Mouse (Mus musculus) urinary bladder, postnatal 4 days (tissue): ENCODE results near the gene Cecr2.
A peak's percentile ranks its signal among the peaks of the same experiment; 100 is the strongest.
"Not testable (repeated sequence)": the region's sequence is repeated elsewhere in the genome, so short reads cannot be mapped to it uniquely, and the experiment has no call there.

Source experiments
- DNase-seq, 2 experiments: peaks; one replicate each; pipeline ENCODE4 v3.0.0; 2021 to 2022; ENCODE audit warnings: low spot score in 2 of 2

The Cecr2 gene

DNA sequence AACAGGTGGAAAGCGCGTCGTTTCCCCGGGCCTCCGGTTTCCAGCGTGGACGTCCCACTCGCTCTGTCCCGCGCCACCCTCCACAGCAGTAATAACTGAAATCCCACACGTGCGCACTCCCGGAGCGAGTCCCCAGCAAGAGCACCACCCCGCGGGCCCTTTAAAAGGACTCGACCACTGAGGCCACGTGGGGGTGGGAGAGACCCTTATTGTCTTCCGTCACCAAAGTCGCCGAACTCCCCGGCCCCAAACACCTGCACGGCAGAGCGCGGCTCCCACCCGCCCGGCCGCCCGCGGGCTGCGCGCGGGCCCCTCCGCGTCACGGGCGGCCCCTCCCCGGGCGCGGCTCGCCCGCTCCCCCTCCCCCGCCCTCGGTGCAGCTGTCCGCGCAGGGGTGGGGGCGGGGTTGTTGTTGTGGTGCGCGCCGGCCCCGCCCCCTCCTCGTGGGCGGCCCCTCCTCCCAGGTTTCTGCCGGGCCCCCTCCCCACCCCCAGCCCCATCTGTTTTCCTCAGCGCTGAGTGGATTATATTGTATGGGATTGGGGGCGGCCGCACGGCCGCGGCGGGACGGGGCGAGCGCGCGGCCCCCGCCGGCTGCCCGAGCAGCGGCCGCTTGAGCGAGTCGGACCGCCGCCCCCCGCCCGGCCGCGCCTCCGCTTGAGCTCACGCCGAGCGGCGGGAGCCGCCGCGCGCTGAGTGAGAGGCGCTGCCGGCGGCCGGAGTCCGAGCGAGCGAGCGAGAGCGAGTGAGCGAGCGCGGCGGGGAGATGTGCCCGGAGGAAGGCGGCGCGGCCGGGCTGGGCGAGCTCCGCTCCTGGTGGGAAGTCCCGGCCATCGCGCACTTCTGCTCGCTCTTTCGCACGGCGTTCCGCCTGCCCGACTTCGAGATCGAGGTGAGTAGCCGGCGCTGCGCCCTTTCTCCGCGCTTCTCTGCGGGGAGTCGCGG, at the start of gene Cecr2:
Gene Cecr2 (plus strand): TSS at position 554 of the 945 bp plus-strand sequence.
- DNase-seq, result peak; percentile 51 to 69

DNA sequence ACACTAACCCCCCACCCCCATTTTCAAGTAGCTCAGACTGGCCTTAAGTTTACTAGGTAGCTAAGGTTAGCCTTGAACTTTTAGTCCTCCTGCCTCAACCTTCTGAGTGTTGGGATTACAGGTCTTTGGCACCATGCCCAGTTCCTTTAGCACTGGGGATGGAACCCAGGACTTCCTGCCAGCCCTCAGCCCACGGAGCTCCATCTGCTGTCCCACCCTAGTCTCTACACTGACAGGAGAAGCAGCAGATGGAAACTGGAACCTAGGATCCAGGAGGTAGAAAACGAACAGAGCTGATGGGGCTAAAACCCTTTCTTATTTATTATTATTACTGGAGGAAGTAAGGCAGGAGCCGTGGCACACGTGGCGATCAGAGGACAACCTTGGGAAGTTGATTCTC, 48.6 kb upstream of the Cecr2 start:
- DNase-seq, result no peak

DNA sequence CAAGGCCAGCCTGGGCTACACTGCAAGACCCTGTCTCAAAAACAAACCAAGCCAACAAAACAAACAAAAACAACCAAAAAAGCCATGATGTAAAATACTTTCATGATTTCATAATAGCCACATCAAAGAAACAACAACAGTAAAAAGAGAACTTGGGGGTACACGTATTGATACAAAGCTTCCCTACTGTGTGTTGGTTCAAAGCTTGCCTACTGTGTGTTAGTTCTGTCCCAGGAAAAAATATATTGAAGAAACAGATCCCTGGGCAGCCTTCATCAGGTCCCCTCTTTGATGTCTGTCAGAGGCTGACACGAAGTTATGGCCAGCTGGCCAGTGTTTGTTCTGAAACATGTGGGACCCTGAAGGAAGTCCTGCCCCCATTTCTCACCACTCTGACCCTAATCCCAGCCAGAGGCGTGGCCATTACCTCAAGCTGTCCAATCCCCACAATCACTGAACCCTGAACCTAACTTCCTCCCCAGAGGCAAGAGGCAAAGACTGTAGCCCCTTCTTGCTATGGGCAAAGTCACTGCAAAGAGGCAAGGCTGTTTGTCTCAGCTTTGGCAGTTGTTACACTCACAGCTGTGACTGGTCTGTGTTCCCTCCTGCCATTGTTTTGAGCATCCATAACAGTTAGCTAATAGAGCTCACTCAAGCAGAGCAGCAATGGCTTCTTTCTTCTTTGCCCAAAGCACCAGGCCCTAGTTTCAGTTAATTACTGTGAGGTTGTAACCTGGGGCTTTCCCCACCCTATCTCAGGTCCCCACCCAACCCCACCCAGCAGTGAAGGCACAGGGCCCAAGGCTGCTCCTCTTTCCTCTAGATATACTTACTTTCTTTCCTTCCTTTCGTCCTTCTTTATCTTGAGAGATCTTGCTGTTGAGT, 47.4 kb upstream of the Cecr2 start:
- DNase-seq, result no peak

DNA sequence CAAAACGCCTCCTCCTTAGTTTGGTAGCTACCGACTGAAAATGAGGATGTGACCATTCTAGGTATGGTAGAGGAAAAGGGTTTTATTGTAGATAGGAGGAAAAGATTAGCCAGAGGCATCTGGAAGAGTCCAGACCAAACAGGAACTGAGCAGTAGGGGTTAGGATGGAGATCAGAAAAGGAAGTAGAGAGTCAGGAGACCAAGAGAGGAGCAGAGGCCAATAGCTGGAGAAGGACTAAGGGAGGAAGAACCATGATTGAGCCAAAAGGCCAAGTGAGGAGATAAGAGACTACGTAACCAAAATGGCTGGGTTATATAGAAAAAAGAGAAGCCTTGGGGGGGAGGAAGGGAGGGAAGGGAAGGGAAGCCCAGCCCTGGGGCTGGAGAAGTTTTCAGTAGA, 46.0 kb upstream of the Cecr2 start:
- no peak for DNase-seq

DNA sequence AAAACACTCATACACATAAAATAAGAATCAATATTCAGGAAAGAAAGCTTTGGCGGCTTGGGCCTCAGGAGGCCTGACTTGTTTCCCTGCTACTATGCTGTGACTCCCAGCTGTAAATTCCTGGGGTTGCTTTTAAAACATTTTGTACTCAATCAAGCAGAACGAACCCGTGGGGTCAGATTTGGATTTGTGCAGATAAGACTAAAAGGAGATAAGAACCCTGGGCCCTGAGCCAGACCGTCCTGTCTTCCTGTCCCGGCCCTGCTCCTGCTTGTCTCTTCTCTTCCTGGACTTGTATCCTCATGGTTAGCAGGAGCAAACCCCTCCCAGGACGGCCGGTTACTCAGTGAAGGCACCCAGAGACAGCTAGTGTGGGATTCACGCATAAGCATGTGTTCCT, 41.1 kb upstream of the Cecr2 start:
- no peak for DNase-seq

DNA sequence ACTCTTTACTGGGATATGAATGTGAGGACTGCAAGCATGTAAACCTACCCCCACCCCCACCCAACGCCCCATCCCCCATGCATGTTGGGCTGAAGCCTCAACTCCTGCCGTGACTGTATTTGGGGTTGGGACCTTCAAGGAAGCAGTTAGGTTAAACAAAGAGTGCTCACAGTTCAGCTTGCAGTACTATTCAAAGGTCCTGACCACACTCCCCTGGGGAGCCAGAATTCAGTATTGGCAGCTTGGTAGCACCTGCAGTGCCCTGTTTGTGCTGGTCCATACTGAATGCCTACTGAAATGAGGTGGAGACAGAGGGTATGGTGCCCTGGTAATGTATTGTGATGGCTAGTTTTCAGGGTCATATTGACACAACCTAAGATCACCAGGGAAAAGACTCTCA, 39.1 kb upstream of the Cecr2 start:
- DNase-seq, result no peak

DNA sequence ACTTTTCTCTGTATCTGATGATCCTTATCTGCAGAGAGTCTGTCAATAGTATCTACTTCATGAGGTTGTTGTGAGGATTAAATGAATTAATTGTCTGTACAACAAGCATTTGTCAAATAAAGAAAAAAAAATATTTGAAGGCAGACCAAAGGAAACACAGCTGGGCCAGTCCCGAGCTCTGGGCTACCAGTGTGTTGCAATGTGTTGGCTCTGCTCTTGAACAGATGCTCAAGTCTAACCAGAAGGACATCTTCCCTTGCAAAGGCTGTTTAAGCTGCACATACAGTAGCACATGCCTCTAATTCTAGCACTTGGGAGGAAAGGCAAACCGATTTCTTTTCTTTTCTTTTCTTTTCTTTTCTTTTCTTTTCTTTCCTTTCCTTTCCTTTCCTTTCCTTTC, 37.2 kb upstream of the Cecr2 start:
- no peak for DNase-seq

DNA sequence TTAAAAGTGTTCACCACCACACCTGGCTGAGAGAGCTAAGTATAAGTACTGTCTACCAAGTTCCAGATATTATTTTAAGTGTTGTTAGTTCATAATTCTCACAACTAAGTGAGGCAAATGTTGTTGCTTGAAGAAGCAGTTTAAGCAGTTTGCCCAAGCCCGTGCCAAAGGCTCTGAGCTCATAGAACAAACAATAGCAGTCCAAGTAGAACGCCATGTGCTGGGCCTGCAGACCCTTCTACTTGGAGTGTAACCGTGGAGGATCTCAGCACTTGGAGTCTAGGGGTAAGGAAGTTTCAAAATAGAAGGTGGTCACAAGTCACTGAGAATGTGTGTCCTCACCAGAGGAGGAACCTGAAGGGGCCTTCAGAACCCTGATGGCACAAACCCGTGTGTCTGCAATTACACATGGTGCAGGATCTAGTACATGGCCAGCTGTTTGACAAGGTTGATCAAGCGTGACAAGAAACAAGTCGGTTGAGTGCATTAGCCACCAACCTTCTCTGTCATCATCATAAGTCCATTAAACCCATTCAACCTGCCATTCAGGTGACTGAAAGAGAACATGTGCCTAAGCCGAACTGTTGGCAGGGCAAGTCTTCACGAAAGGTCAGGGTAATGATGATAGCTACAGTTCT, 30.7 kb upstream of the Cecr2 start:
- DNase-seq, result no peak

DNA sequence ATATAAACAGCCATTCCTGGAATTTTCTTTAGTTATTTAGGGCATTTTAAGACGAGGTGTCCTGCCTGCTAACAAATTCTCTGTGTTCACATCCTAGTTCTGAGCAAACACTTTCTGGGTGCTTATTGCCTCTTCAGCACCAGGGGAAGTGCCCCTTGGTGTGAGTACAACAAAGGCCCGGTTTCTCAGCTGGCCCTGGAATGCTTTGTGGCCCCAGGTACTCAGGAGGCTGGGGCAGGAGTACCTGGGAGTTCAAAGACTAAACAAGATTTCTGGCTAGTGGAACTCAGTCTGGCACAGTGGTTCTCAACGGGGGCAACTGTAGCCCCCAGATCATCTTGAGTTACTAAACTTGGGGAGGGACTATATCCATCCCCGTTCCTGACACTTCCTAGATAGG, 26.6 kb upstream of the Cecr2 start:
- DNase-seq, result no peak

DNA sequence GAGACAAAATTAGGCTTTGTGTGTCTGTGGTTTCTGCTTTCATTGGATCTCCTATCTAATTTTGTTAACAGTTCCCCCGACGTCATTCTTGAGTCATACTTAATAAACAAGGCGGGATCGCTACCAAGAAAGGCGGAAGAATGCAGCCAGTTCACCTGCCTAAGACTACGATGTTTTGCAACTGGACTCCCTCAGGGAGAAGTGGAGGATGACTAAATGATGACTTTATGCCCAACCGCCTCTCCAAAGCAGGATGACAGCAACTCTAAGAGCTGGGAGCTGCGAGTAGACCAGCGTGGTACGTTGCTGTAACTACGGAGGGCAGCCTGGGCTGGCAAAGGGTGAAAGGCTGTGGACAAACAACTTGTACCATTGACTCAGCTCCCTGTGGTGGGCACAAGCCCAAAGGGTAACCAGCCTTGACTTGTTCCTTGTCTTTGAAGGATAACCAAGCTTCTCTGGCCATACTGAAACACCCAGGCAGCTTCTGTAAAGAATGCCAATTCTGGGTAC, 24.2 kb upstream of the Cecr2 start:
- no peak for DNase-seq

DNA sequence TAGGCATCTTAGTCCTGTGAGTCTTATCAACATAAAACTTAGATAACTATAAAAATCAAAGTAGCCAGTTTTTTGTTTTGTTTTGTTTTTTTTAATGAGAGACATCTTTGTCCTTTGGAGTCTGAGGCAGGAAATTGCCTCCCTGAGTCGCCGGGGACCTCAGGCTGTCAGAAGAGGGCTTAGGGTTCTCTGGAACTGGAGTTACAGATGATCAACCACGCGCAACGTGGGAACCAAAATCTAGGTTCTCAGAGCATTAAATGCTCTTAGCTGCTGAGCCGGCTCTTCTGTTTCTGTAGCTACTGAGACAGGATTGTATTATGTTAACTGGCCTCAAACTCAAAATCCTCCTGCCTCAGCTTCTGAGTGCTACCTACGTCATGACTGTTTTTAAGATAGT, 22.4 kb upstream of the Cecr2 start:
- DNase-seq, result no peak

DNA sequence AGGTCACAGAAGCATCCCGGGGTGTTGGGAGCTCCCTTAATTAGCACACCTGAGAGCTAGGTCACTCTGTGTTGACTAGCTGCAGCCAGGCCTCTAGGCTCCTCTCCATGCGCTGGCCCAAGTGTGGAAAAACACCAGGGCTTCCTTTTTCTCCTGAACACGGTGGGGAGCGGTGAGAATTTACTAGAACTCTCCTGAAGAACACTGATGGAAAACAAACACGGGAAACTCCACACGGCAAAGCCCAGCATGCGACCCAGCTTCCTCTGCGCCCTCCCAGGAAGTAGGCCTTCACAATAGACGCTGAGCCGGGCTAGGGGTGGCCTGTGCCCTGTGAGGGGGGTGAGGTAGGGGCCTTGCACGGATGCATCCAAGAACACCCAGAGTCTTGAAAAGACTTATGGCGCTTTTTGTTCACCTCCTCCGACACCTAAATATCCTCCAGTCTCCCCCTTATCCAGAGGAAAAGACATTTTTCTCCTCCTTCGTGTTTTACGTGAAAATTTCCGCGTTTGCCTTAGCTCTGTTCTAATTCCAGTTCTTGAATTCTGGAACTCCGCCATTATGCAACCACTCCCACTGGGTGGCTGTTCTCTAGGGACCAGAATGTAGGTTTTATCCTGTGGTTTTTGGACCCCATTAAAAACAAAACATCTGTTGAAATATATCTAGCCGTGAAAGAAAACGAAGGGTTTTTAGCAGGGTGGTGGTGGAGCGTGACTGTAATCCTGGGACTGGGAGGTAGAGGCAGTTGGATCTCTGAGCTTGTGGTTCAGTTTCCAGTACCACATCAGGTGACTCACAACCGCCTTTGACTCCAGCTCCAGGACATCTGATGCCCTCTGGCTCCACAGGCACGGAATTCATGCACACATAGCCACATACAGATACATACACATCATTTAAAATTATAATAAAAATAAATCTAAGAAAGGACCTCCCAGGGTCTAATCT, 21.5 kb upstream of the Cecr2 start:
- no peak for DNase-seq

DNA sequence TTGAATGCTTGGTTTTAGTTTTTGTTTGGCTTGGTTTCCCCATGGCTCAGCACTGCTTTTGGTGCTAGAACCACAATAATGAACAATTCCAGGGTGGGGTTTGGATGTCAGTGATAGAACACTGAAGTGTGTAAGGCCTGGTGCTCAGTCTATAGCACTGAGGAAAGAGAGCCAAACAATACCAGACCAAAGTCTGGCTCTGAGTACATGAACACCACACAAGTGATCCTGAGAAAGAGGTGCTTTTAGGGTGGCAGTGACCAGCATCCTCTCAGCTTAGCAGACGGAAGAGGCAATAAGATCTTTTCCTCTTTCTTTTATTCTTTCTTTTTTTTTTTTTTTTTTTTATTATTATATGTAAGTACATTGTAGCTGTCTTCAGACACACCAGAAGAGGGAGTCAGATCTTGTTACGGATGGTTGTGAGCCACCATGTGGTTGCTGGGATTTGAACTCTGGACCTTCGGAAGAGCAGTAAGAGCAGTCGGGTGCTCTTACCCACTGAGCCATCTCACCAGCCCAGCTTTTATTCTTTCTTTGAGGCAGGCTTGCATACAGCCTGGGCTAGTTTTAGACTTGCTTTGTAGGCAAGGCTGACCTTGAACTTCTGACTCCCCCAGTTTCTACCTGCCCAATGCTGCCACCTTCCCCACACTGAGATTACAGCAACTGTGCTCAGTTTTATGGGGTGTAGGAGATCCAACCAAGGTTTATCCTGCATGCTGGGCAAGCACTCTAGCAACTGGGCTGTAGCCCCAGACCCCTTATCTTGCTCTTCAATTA, 18.7 kb upstream of the Cecr2 start:
- not testable (repeated sequence) for DNase-seq

DNA sequence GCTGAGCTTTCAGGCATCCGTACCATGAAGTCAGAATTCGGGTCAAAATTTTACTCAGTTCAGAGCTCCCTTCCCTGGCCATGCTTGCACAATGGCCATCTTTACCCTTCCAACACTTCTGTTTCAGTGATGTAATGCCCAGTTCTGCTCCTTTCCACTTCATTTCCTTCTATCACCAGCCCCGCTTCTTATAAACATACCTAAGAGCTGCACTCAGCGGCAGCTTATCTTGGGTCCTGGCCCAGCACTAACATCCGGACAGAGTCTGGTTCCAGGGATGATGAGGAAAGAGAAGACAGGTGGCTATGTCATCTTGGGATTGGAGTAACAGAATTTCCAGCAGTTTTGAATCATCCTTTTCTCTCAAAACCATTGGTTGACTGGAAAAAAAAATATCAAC, 18.0 kb upstream of the Cecr2 start:
- no peak for DNase-seq

DNA sequence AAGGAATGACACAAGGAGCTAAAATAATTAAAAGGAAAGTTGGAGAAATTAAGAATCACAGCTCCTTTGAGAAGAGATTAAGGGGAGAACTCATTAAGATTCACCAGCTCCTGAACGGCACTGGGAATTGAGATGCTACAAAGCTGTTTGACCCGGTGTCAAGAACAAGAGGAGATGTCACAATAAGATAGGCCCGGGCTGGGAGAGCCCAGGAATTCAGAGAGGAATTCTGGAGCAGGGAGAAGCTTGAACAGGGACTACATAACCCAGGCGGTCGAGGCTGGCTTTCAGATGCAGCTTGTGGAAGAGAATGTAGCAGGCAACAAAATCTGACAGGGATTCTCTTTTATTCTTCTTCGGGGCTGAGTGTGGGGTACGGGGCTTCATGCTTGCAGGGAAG, 13.5 kb upstream of the Cecr2 start:
- DNase-seq, result no peak

DNA sequence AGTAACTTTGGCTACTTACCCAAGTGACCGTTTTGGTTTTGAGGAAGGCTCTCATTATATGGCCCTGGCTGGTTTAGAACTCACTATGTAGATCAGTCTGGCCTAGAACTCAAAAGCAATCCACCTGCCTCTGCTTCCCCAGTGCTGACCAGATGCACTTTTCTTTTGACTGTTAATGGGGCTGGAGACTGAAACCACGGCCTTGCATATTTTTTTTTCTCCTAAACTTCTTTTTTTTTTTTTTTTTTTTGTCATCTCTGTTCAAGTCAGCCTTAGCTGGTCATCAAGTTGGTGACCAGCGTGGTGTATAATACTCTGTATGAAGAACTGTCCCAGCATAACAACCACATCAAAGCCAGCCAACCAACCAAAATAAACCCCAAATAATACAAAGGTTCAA, 10.5 kb upstream of the Cecr2 start:
- no peak for DNase-seq

DNA sequence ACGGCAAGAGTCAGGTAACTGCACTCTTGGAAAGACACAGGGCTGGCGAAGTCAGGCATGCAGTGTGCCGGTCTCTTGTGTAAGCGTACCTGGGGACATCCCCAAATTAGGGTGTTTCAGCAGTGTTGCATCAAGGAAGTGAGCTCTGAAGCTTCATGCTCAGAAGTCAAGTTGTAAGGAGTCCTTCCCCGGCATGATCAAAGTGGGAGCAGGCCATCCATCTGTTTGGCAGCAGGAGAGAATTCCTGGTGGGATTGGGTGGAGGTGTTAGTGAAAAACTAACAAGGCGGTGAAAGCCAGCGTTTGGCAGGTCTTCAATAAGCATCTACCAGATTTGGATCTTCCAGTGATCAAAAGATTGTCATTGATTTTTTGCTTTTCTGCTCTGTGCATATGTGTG, 7.3 kb upstream of the Cecr2 start:
- no peak for DNase-seq

DNA sequence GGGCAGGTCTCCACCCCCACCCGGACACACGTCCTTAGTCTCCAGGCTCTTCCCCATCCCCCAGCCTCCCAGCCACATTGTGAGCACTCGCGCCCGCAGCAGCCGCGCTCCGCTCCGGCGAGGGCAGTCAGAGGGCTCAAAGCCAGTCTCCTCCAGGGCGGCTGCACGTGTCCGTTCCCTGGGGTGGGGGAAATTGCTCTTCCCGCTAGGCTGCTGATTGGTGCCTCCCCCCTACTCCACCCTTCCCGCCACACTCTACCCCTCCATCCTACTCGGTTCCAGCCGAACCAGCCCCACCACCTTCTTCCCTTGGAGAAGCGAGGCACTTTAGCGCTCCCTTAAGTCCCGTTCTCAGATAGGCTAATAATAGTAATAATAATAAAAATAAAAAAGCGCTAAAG, 754 bp upstream of the Cecr2 start:
- peak; percentile 28 to 62 for DNase-seq

DNA sequence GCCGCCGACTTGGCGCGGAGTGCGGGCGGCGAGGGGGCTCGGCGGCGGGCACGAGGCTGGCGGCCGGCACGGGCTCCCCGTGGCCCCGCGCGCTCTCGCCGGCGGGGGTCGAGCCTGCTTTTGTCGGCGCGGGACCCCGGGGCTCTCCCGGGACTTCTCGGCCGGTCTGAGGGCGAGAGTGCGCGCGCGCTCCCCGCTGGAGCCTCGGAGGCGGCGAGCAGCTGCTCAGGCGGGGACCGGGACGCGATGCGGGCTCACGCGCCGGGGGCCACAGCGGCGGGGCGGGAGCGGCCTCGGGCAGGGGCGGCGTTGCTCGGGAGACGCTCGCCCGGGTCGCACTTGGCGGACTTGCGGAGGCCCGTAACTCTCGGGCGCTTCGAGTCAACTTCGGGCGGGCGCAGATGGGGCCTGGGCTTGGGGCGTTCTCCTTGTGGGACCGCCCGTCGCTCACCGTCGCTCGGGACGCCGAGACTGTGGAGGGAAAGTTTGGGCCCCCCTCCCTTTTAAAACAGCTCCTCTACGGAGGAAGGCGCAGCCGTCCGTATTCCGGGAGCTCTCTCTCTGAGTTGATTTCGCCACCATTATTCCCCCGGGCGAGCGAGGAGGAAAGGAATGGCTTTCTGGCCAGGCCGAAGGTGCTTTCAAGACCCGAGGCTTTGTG, 722 bp downstream of the Cecr2 start:
- DNase-seq, result peak in 1 of 2 experiments; percentile 42

DNA sequence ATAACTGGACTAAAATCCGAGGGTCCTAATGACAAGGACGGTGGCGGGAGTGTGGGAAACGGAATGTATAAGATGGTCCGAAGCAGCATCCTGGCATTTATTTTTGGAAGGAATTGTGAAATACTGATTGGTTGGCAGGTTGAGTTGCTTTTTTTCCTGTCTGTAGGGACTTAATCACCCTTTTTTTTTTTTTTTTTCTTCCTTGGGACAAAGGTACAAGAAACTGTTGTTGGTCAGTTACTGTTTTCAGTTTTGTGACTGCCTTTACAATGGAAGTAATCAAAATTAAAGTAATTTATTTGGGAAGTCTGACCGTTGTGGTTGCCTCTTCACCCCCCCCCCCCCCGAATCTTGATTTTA, 1.2 kb downstream of the Cecr2 start:
- DNase-seq, result no peak
